Mouse (Mus musculus): ENCODE measurements around the gene Dusp22. TPM values are rescaled to one million over a fixed set of nuclear protein-coding genes. Genes with fewer than 3 reads are reported as not detected.

Dusp22 gene
- polyA plus RNA-seq, 1 experiment from 2014 or later, result 22.5 TPM

DNA sequence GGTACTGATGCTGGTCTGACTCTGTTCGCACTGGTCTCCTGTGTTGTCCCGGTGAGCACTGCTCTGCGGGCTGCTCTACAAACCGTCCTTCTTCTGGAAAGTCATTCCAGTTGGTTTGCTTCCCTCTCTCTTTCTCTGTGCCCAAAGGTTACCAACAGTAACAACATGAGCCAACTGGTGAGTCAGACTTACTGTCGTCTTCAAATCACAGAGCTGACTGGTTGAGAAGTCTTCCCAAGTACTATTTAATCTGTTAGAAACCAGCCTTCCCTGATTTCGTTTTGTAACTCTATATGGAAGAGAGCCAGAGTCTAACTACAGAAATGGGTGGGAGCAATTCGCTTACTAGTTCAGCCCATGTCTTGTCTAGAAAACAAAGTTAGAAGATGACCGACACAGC lies 5.5 kb downstream of the Dusp22 start:
- H3K27me3 ChIP-seq (ENCODE audit: control insufficient read depth, insufficient read depth, low read length), result no peaks in the 10 kb centered on the region
- no peak overlapping the region for H3K9ac ChIP-seq (ENCODE audit: low read depth, low read length)
- H3K4me1 ChIP-seq (ENCODE audit: control insufficient read depth, insufficient read depth, low read length), result no peaks in the 10 kb centered on the region
- H3K27ac ChIP-seq (ENCODE audit: low read depth, low read length), result no peak overlapping the region
- WGBS, result 91% methylated on average over 8 of the region's 8 CpGs
- H3K36me3 ChIP-seq (ENCODE audit: control insufficient read depth, insufficient read depth, low read length), result no peaks in the 10 kb centered on the region
- H3K9me3 ChIP-seq (ENCODE audit: control insufficient read depth, low read length), result no peaks in the 10 kb centered on the region
- no peak for ATAC-seq (ENCODE audit: low FRiP score, low TSS enrichment)
- H3K4me2 ChIP-seq (replicated peaks; ENCODE audit: low read depth, low read length), result no peak overlapping the region
- no peak overlapping the region for H3K4me3 ChIP-seq (ENCODE audit: low read length)

DNA sequence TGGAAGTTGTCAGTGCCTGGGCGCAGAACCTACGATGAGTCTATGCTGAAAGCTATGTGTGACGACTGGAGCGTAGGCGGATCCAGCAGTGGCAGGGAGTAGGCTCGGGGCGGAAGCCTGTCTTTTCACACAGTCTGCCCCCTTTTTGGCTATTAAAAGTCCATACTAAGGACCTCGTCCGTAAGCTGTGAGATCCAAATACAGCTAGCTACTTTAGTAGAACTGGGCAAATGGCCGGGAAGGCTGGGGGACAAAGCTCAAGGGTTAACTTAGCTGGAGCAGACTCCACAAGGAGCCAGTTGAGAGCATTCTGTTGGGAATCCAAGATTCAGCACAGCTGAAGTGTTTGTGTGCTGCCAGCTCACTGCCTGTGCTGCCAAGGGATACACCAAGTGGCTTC lies 6.7 kb downstream of the Dusp22 start:
- WGBS, result 90% methylated on average over 10 of the region's 10 CpGs
- Histone ChIP-seq H3K4me1 (ENCODE audit: control insufficient read depth, insufficient read depth, low read length) (no peaks in the 10 kb centered on the region), H3K36me3 (ENCODE audit: control insufficient read depth, insufficient read depth, low read length) (no peaks in the 10 kb centered on the region), H3K27ac (ENCODE audit: low read depth, low read length) (no peak overlapping the region), H3K4me2 (replicated peaks; ENCODE audit: low read depth, low read length) (no peak overlapping the region), H3K9ac (ENCODE audit: low read depth, low read length) (no peak overlapping the region), H3K4me3 (ENCODE audit: low read length) (no peak overlapping the region), H3K27me3 (ENCODE audit: control insufficient read depth, insufficient read depth, low read length) (no peaks in the 10 kb centered on the region), H3K9me3 (ENCODE audit: control insufficient read depth, low read length) (no peaks in the 10 kb centered on the region)
- ATAC-seq (ENCODE audit: low FRiP score, low TSS enrichment), result no peak

DNA sequence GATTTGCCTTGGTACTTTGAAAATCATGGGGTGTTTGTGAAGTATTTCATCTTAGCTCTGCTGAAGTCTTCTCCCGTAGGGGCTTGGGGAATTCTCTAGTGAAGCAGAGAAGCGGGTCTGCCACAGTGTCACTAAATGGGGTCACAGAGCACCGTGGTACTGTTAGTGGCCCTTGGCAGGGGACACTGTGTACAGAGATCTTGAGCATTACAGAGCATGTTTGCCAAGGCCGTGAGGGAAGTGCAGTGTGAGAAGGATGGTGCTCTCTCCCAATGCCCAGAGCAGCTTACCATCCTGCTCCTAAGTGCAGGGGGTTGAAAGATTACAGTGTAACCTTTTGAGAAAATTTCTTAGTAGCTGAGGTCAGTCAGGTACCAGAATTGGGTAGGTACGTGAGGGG lies 8.5 kb downstream of the Dusp22 start:
- no peak overlapping the region for H3K27ac ChIP-seq (ENCODE audit: low read depth, low read length)
- no peak overlapping the region for H3K4me3 ChIP-seq (ENCODE audit: low read length)
- H3K9ac ChIP-seq (ENCODE audit: low read depth, low read length), result no peak overlapping the region
- no peaks in the 10 kb centered on the region for H3K27me3 ChIP-seq (ENCODE audit: control insufficient read depth, insufficient read depth, low read length)
- no peaks in the 10 kb centered on the region for H3K36me3 ChIP-seq (ENCODE audit: control insufficient read depth, insufficient read depth, low read length)
- H3K4me1 ChIP-seq (ENCODE audit: control insufficient read depth, insufficient read depth, low read length), result no peaks in the 10 kb centered on the region
- no peaks in the 10 kb centered on the region for H3K9me3 ChIP-seq (ENCODE audit: control insufficient read depth, low read length)
- no peak overlapping the region for H3K4me2 ChIP-seq (replicated peaks; ENCODE audit: low read depth, low read length)
- no peak for ATAC-seq (ENCODE audit: low FRiP score, low TSS enrichment)
- 82% methylated on average over 5 of the region's 5 CpGs for WGBS

DNA sequence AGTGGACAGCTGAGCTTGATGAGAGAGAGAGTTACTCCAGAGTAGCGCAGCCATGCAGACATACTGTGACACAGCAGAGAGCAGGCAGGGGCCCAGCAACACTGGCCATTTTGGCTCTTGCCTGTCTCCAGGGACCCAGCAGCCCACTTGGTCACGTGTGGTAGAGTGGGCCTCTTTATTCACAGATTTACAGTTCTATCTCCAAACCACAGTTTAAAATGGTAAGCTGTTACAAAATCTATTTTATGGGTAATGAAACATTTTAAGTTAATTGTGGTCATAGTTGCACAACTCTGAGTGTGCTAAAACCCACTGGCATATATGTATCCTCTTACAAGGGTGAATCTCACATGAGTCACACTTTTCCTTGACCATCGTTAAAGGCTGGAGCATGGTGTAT lies 9.5 kb downstream of the Dusp22 start:
- no peak overlapping the region for H3K9ac ChIP-seq (ENCODE audit: low read depth, low read length)
- no peaks in the 10 kb centered on the region for H3K36me3 ChIP-seq (ENCODE audit: control insufficient read depth, insufficient read depth, low read length)
- no peak for ATAC-seq (ENCODE audit: low FRiP score, low TSS enrichment)
- no peak overlapping the region for H3K4me2 ChIP-seq (replicated peaks; ENCODE audit: low read depth, low read length)
- H3K27ac ChIP-seq (ENCODE audit: low read depth, low read length), result no peak overlapping the region
- H3K27me3 ChIP-seq (ENCODE audit: control insufficient read depth, insufficient read depth, low read length), result no peaks in the 10 kb centered on the region
- WGBS, result 94% methylated on average over 3 of the region's 3 CpGs
- no peak overlapping the region for H3K4me3 ChIP-seq (ENCODE audit: low read length)
- H3K9me3 ChIP-seq (ENCODE audit: control insufficient read depth, low read length), result no peaks in the 10 kb centered on the region
- no peaks in the 10 kb centered on the region for H3K4me1 ChIP-seq (ENCODE audit: control insufficient read depth, insufficient read depth, low read length)

DNA sequence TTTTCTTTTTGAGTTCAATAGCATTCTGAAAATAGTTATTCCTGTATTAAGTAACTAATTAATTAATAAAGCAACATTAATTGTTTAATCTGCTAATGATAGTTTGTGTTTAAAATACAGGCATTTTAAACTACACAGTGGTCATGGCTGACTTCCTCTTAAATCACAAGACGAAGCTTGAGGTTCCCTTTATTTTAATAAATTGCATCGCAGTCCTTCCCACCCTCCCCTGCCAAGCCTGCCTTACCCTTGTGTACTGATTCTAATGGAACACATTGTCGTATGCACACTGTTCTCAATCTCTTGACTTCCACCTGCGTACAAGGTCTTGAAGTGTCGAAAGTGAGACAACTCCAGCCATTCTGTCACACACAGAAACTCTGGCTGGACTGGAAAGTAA lies 14.1 kb downstream of the Dusp22 start:
- no peak overlapping the region for H3K4me2 ChIP-seq (replicated peaks; ENCODE audit: low read depth, low read length)
- no peak overlapping the region for H3K9ac ChIP-seq (ENCODE audit: low read depth, low read length)
- H3K36me3 ChIP-seq (ENCODE audit: control insufficient read depth, insufficient read depth, low read length), result no peaks in the 10 kb centered on the region
- no peaks in the 10 kb centered on the region for H3K4me1 ChIP-seq (ENCODE audit: control insufficient read depth, insufficient read depth, low read length)
- H3K27ac ChIP-seq (ENCODE audit: low read depth, low read length), result no peak overlapping the region
- no peak overlapping the region for H3K4me3 ChIP-seq (ENCODE audit: low read length)
- H3K27me3 ChIP-seq (ENCODE audit: control insufficient read depth, insufficient read depth, low read length), result no peaks in the 10 kb centered on the region
- no peaks in the 10 kb centered on the region for H3K9me3 ChIP-seq (ENCODE audit: control insufficient read depth, low read length)
- 88% methylated on average over 5 of the region's 5 CpGs for WGBS
- no peak for ATAC-seq (ENCODE audit: low FRiP score, low TSS enrichment)

DNA sequence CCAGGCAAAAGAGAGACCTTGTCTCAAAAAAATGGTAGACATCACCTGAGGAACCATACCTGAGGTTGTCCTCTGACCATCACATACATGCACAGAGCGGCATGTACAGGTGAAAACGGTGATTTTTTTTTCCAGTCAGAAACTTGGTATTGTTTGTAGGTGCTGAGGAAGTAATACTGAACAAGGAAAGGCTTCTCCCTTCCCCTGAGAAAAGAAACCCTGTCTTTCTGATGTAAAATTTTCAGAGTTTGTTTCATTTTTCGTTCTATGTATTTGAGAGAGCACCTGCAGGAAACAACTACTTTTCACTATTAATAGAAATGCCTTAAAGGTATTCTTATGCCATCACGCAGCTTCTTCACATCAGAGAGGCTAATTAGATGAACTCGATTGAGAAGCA lies 19.0 kb downstream of the Dusp22 start:
- no peak for ATAC-seq (ENCODE audit: low FRiP score, low TSS enrichment)
- 92% methylated on average over 5 of the region's 5 CpGs for WGBS

DNA sequence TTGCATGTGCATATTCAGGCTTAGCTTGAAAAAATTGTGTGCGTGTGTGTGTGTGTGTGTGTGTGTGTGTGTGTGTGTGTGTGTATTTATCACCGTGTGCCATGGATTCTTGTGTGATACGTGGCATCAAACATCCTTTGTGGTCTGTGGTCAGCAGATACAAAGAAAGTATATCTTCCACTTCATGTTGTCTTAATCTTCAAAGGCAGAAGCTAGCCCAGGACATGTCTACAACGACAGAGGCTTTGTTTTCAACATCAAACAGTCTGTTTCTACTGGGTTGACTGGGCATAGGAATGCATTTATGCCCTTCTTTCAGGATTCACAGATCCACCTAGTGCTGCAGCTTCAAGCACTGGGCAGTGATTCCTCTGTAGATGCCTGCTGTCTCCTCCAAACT lies 22.1 kb downstream of the Dusp22 start:
- Histone ChIP-seq H3K4me1 (ENCODE audit: control insufficient read depth, insufficient read depth, low read length) (no peaks in the 10 kb centered on the region), H3K9ac (ENCODE audit: low read depth, low read length) (no peak overlapping the region), H3K4me2 (replicated peaks; ENCODE audit: low read depth, low read length) (no peak overlapping the region), H3K9me3 (ENCODE audit: control insufficient read depth, low read length) (no peaks in the 10 kb centered on the region), H3K4me3 (ENCODE audit: low read length) (no peak overlapping the region), H3K27ac (ENCODE audit: low read depth, low read length) (no peak overlapping the region), H3K36me3 (ENCODE audit: control insufficient read depth, insufficient read depth, low read length) (no peaks in the 10 kb centered on the region), H3K27me3 (ENCODE audit: control insufficient read depth, insufficient read depth, low read length) (no peaks in the 10 kb centered on the region)
- WGBS, result 77% methylated on average over 4 of the region's 4 CpGs
- no peak for ATAC-seq (ENCODE audit: low FRiP score, low TSS enrichment)

More for the DNA sequence above, 19.0 kb downstream of the Dusp22 start:
- no peaks in the 10 kb centered on the region for H3K36me3 ChIP-seq (ENCODE audit: control insufficient read depth, insufficient read depth, low read length)
- H3K9ac ChIP-seq (ENCODE audit: low read depth, low read length), result no peak overlapping the region
- no peak overlapping the region for H3K27ac ChIP-seq (ENCODE audit: low read depth, low read length)
- H3K9me3 ChIP-seq (ENCODE audit: control insufficient read depth, low read length), result no peaks in the 10 kb centered on the region
- no peak overlapping the region for H3K4me3 ChIP-seq (ENCODE audit: low read length)
- no peak overlapping the region for H3K4me2 ChIP-seq (replicated peaks; ENCODE audit: low read depth, low read length)
- no peaks in the 10 kb centered on the region for H3K4me1 ChIP-seq (ENCODE audit: control insufficient read depth, insufficient read depth, low read length)
- no peaks in the 10 kb centered on the region for H3K27me3 ChIP-seq (ENCODE audit: control insufficient read depth, insufficient read depth, low read length)

DNA sequence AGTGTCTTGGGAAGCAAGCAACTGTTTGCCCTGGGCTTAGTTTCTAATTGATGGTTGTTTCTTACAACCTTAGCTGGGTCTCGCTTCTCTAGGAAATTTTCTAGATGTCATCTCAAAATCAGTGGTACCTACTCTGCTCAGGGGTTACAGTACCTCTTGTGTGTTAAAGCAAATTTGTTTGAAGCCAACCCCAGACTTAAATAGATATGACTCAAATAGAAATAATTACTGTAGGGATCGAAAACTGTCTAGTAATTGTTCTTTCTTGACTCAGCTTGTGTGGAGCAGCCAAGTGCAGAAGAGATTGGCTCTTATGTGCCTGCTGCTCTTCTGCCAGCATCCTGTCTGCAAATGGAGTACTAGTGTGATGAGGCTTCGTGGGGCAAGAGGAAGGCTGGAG lies 22.5 kb downstream of the Dusp22 start:
- Histone ChIP-seq H3K4me2 (replicated peaks; ENCODE audit: low read depth, low read length) (no peak overlapping the region), H3K27ac (ENCODE audit: low read depth, low read length) (no peak overlapping the region), H3K27me3 (ENCODE audit: control insufficient read depth, insufficient read depth, low read length) (no peaks in the 10 kb centered on the region), H3K4me1 (ENCODE audit: control insufficient read depth, insufficient read depth, low read length) (no peaks in the 10 kb centered on the region), H3K36me3 (ENCODE audit: control insufficient read depth, insufficient read depth, low read length) (no peaks in the 10 kb centered on the region), H3K9ac (ENCODE audit: low read depth, low read length) (no peak overlapping the region), H3K4me3 (ENCODE audit: low read length) (no peak overlapping the region), H3K9me3 (ENCODE audit: control insufficient read depth, low read length) (no peaks in the 10 kb centered on the region)
- ATAC-seq (ENCODE audit: low FRiP score, low TSS enrichment), result no peak
- WGBS, result 91% methylated on average over 3 of the region's 3 CpGs

DNA sequence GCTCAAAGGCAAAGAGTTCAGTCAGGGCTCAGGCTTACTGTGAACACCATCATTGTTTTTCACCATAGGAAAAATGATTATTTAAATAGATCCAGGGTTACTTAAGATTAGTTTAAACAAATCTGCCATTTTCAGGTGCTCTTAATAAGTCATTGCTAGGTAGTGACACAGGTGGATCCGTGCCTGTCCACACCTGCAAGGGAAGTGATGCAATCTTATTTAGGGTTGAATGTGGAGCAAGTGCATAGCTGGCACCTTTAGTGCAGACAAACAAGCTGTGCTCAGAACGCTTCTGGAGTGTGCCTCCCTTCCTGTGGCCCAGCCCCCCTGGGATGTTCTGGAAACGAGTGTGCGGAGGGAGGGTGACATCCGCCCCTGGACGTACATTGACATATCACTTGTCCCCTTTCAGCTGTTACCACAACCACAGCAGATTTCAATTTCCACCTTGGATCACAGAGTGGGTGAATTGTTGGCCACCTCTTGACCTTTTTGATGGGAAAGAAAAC lies 24.9 kb downstream of the Dusp22 start:
- Histone ChIP-seq H3K4me3 (ENCODE audit: low read length) (no peak overlapping the region), H3K9me3 (ENCODE audit: control insufficient read depth, low read length) (no peaks in the 10 kb centered on the region), H3K9ac (ENCODE audit: low read depth, low read length) (no peak overlapping the region), H3K4me2 (replicated peaks; ENCODE audit: low read depth, low read length) (no peak overlapping the region), H3K27ac (ENCODE audit: low read depth, low read length) (no peak overlapping the region), H3K27me3 (ENCODE audit: control insufficient read depth, insufficient read depth, low read length) (no peaks in the 10 kb centered on the region), H3K36me3 (ENCODE audit: control insufficient read depth, insufficient read depth, low read length) (no peaks in the 10 kb centered on the region), H3K4me1 (ENCODE audit: control insufficient read depth, insufficient read depth, low read length) (no peaks in the 10 kb centered on the region)
- 36% methylated on average over 6 of the region's 6 CpGs for WGBS
- no peak for ATAC-seq (ENCODE audit: low FRiP score, low TSS enrichment)

DNA sequence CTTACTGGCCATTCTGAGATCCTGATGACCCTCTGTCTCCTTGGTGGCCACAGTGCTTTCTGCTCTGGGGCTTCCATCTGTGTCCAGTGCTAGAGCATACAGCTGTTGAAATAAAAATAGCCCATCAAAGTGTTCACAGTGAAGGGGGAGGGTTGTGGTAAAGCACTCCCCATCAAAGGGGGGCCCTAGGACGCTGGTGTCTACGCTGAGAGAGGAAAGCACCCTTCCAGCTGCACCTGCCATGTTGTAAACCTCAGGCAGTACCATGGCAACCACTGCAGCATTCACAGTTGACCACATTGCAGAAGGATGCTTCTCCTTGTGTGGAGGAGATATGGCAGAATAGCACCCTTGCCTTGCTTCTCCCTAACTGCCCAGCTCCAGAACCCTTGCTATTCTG lies 26.2 kb downstream of the Dusp22 start:
- WGBS, result 68% methylated on average over 2 of the region's 2 CpGs
- Histone ChIP-seq H3K4me3 (ENCODE audit: low read length) (no peak overlapping the region), H3K4me2 (replicated peaks; ENCODE audit: low read depth, low read length) (no peak overlapping the region), H3K27me3 (ENCODE audit: control insufficient read depth, insufficient read depth, low read length) (no peaks in the 10 kb centered on the region), H3K4me1 (ENCODE audit: control insufficient read depth, insufficient read depth, low read length) (no peaks in the 10 kb centered on the region), H3K9ac (ENCODE audit: low read depth, low read length) (no peak overlapping the region), H3K36me3 (ENCODE audit: control insufficient read depth, insufficient read depth, low read length) (no peaks in the 10 kb centered on the region), H3K9me3 (ENCODE audit: control insufficient read depth, low read length) (no peaks in the 10 kb centered on the region), H3K27ac (ENCODE audit: low read depth, low read length) (no peak overlapping the region)
- ATAC-seq (ENCODE audit: low FRiP score, low TSS enrichment), result no peak

Measured in kidney, embryonic 14.5 days (tissue).